Mouse (Mus musculus): ENCODE data around the gene Tyw5.

- TF ChIP-seq GATA1 (IDR thresholded peaks at IDR 0.05; ENCODE audit: borderline replicate concordance, low read length) (no peak), FLI1 (IDR thresholded peaks at IDR 0.05; ENCODE audit: low read length) (no peak)
These were observed 31.6 kb downstream of the Tyw5 start for GRCm38 (mm10) chr1:57375276-57375675.

All from megakaryocyte, embryonic 14.5 days (primary cell).